Mouse (Mus musculus): ENCODE data around the gene Sncb.

Sncb gene

GRCm38 (mm10) chr13:54749061-54749863 lies 17.1 kb downstream of the Sncb start:
- in situ Hi-C loops (cut with MboI, MseI): loop anchor here in 1 of 2 experiments (25.0 kb wide), 1 partner anchor 1013 kb away; no protein-coding TSS in a partner anchor

- in situ Hi-C loops (cut with MboI, MseI): loop anchor here in 1 of 2 experiments (25.0 kb wide), 1 partner anchor 1014 kb away; no protein-coding TSS in a partner anchor
Measured at GRCm38 (mm10) chr13:54748721-54749060, 17.7 kb downstream of the Sncb start.

- in situ Hi-C loops (cut with MboI, MseI): loop anchor here in 1 of 2 experiments (25.0 kb wide), 1 partner anchor 1014 kb away; no protein-coding TSS in a partner anchor
Measured at GRCm38 (mm10) chr13:54748190-54748589, 18.2 kb downstream of the Sncb start.

GRCm38 (mm10) chr13:54746896-54747295 lies 19.5 kb downstream of the Sncb start:
- in situ Hi-C loops (cut with MboI, MseI): loop anchor here in 1 of 2 experiments (25.0 kb wide), 1 partner anchor 1015 kb away; no protein-coding TSS in a partner anchor

- in situ Hi-C loops (cut with MboI, MseI): loop anchor here in 1 of 2 experiments (25.0 kb wide), 1 partner anchor 1016 kb away; no protein-coding TSS in a partner anchor
Measured at GRCm38 (mm10) chr13:54746110-54746509, 20.3 kb downstream of the Sncb start.

- in situ Hi-C loops (cut with MboI, MseI): loop anchor here in 1 of 2 experiments (25.0 kb wide), 1 partner anchor 1024 kb away; no protein-coding TSS in a partner anchor
Measured at GRCm38 (mm10) chr13:54738213-54738601, 28.2 kb downstream of the Sncb start.

- in situ Hi-C loops (cut with MboI, MseI): loop anchor here in 1 of 2 experiments (25.0 kb wide), 1 partner anchor 1025 kb away; no protein-coding TSS in a partner anchor
Measured at GRCm38 (mm10) chr13:54737488-54738212, 28.7 kb downstream of the Sncb start.

GRCm38 (mm10) chr13:54736931-54737330 lies 29.5 kb downstream of the Sncb start:
- in situ Hi-C loops (cut with MboI, MseI): loop anchor here in 1 of 2 experiments (25.0 kb wide), 1 partner anchor 1025 kb away; no protein-coding TSS in a partner anchor

- in situ Hi-C loops (cut with MboI, MseI): loop anchor here in 1 of 2 experiments (25.0 kb wide), 1 partner anchor 1036 kb away; no protein-coding TSS in a partner anchor
Measured at GRCm38 (mm10) chr13:54726131-54726530, 40.3 kb downstream of the Sncb start.

GRCm38 (mm10) chr13:54723143-54723542 lies 43.3 kb downstream of the Sncb start:
- in situ Hi-C loops (cut with MboI, MseI): no loop called here

- in situ Hi-C loops (cut with MboI, MseI): no loop called here
Measured at GRCm38 (mm10) chr13:54716916-54717315, 49.5 kb downstream of the Sncb start.

- in situ Hi-C loops (cut with MboI, MseI): no loop called here
Measured at GRCm38 (mm10) chr13:54714996-54715395, 51.4 kb downstream of the Sncb start.

GRCm38 (mm10) chr13:54714393-54714792 lies 52.0 kb downstream of the Sncb start:
- in situ Hi-C loops (cut with MboI, MseI): no loop called here

- in situ Hi-C loops (cut with MboI, MseI): no loop called here
Measured at GRCm38 (mm10) chr13:54710866-54711265, 55.5 kb downstream of the Sncb start.
